Mouse (Mus musculus): ENCODE data around the gene Dnajc30. TPM values are rescaled to one million over a fixed set of nuclear protein-coding genes. Genes with fewer than 3 reads are reported as not detected.
"Not testable (repeated sequence)": the region's sequence is repeated elsewhere in the genome, so short reads cannot be mapped to it uniquely, and the experiment has no call there.

The Dnajc30 gene
- total RNA-seq, 1 experiment from 2014 or later, result 26.2 TPM

- DNase-seq, result no peak
These were observed 372 bp downstream of the Dnajc30 start for GRCm38 (mm10) chr5:135064382-135064766.

DNA sequence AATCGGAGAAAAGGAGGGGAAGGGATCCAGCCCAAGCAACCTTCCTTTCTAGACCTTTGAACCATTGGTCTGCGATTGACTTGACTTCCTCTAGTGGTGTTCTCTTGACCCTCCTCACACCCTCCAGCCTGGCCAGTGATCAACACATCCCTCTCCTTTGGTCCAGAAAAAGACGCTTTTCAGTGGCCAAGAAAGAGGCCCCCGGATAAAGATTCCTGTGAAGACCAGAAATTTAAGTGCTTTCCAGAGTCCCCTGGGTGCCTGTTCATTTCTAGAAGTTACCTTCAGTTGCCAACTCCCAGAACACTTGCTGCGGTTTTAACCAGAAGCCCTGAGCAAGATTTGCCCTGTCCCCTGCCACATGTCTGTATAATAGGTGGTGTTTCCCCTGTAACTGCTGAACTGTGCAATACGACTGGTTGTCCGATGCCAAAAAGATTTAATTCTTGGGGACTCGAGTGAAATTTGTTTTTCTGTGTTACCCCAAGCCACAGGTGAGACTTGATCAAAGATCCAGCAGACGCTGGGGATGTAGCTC is 976 bp downstream of the Dnajc30 start, which contains the start of gene Bud23:
Gene Bud23, minus strand, starts transcription at position 51 of the 538 bp plus-strand sequence.
- not testable (repeated sequence) for DNase-seq

DNA sequence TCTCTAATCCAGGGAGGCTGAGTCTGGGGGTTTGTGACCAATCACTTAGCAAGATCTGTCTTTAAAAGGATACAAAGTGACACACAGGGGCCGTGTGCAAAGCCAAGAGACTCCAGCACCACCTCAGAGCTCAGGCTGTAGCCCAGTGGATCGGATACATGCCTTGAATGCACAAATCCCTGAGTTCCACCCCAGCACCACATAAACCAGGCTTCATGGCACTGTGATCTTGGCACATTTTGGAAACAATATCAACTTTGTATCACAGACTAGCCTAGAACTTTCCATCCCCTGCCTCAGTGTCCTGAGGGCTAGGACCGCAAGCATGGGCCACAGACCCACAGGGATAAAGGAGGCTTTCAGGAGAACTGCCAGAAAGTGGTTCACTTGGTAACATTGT is 2.0 kb downstream of the Dnajc30 start:
- DNase-seq, result no peak

GRCm38 (mm10) chr5:135070448-135070847 is 6.4 kb downstream of the Dnajc30 start:
- no peak for DNase-seq

- DNase-seq, result no peak
These were observed 8.1 kb downstream of the Dnajc30 start for GRCm38 (mm10) chr5:135072061-135072460.

DNA sequence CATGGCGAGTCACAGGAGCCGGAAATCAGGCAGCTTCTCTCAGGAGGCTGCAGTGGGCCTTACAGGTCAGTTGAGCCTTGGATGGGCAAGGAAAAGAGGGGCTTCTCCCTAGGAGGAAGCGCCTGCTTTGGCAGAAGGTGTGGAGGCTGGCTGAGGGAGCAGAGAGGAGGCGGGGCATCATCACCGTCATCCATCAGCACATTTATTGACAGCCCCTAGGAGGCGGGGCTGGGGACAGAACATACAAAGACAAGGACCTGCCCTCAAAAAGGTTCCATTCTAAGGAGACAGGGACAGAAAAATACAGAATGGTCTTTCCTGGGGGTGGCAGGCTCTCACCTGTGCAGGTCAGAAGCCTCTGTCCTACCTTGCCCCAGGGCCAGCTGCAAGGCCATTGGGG is 8.7 kb downstream of the Dnajc30 start:
- DNase-seq, result no peak

GRCm38 (mm10) chr5:135073349-135074150 is 9.5 kb downstream of the Dnajc30 start:
- DNase-seq, result no peak

DNA sequence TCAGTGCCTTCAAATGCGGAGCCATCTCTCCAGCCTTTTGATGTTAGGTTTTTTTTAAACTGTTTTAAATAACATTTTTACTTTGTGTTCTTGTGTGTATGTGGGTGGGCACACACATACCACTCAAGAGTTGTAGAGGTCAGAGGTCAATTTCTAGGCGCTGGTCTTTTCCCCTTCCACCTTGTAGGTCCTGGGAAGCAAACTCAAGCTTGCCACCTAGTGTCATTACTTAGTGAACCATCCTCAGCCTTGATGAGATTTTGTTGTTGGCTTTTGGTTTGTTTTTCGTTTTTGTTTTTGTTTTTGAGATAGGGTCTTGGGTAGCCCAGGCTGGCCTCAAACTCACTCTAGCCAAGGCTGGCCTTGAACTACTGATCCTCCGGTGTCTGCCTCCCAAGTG is 11.7 kb downstream of the Dnajc30 start:
- DNase-seq, result no peak

GRCm38 (mm10) chr5:135076368-135076767 is 12.4 kb downstream of the Dnajc30 start:
- no peak for DNase-seq

DNA sequence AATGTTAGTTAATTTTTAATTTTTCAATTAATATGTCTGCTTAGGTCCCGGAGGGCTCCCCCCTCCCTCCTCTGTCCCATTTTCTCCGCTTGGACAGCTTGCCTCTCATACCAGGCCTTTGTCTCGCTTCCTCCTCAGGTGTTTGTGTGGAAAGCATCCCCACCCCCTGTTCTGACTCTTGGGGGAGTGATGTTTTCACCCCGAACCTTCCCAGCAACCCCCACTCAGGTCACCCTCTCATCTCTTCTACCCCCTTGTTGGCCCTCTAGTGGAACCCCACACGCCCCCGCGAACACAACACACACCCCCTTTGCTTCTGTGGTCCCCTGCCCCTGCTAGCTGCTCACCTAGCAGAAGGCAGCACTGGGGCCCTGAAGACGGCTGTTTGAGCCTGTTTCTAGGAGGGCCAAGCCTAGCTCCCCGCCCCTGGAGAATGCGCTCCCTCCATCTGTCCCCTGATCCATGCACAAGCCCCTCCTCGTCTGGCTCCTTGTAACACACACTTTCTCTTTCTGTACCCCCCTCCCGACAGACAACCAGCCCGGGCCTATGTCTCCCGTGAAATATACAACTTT is 13.0 kb downstream of the Dnajc30 start:
- DNase-seq, result peak; percentile 26

GRCm38 (mm10) chr5:135077564-135078481 is 13.8 kb downstream of the Dnajc30 start, which contains the start of gene Vps37d:
TSS of gene Vps37d (minus strand) at chr5:135078266.
- DNase-seq, result peak; percentile 96

GRCm38 (mm10) chr5:135078482-135078810 is 14.4 kb downstream of the Dnajc30 start:
- DNase-seq, result no peak

DNA sequence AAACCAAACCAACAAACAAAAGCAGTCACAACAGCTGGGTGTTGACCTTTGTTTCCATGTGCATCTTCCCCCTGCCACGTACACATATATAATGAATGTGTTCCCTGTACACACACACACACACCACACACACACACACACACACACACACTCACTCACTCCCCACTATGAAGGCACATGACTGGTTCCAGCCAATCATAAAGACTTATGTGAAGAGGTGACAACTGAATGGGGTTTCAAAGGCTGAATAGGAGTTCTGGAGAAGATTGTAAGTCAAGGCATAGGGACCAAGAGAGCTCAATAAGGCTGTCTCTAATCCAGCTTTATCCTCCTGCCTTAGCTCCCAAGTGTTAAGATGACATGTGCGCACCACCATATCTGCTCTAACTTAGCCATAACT is 15.6 kb downstream of the Dnajc30 start:
- DNase-seq, result no peak

DNA sequence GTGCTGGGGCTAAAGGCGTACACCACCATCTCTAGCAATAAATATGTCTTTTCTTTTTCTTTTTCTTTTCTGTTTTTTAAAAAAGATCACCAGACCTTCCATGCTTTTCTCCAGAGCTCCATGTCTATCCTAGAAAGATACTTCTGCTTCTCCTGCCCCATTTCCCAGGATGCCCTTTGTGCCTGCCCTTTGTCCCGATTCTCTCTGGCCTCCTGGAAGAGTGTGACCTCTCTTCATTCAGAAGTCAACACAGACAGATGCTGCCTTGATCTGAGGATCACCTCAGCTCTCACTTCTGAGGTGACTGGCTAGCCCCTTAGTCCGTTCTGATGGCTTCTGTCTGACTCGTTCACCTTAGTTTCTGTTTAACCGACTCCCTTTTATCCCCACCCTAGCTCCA is 16.5 kb downstream of the Dnajc30 start:
- no peak for DNase-seq

GRCm38 (mm10) chr5:135086871-135087270 is 22.9 kb downstream of the Dnajc30 start:
- DNase-seq, result no peak

DNA sequence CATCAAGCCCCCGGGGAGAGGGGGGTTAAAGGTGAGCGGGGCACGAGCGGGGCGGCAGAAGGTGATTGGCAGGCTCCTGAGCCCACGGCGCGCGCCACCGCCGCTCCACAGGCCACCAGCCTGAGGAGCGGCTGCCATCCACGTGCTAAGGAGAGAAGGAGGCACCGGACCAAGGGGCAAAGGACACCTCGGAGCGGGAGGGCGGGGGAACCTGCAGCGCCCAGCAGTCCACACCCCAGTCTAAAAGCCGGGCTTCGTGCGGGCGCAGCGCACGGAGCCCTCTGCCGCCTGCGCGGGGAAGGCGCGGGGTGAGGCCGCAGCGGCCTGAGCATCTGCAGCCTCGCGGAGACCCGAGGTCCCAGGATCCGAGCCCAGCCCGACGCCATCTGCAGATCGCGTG is 25.7 kb downstream of the Dnajc30 start, which contains the start of gene Mlxipl:
Gene Mlxipl, plus strand, starts transcription at position 238 of the 400 bp plus-strand sequence.
- DNase-seq, result no peak

DNA sequence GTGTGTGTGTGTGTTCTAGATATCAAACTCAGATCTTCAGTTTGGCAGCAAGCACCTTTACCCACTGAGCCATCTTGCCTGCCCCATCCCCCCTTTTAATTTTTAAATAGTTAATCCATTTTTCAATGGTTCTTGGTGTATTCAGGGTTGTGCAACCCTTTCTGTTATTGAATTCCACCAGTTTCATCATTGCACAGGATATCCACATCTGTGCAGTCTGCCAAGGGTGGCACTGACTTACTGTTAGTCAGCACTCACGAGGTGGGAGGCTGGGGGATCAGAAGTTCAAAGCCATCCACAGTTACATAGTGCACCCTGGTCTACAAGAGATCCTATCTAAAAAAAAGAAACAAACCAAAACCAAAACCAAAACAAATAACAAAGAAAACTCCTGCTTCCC is 37.0 kb downstream of the Dnajc30 start:
- DNase-seq, result no peak

DNA sequence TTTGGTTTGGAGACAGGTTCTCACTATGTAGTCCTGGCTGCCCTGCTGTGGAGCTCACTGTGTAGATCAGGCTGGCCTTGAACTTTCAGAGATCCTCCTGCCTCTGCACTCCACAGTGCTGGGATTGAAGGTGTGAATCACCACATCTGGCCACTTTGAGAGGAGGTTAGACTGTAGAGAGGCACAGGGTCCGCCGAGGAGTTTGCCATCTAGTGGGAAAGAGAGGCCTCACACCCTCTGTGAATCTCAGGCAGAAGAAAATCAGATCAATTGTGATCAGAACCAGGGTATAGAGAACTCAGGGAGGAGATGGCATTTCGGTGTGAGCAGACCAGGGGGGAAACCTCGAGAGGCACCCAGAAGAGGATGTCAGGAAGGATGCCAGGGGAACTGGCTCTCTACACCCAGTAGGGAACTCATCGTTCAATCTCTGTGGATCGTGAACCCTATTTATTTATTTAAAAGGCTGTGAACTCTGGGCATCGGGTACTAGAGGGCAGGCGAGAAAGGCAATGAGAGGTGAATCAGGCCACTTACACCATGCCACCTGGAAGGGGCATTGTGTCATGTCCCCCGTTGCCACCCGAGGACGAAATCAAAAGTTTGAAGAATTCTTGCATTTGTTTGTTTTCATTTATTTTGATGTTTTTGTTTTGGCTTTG is 40.1 kb downstream of the Dnajc30 start:
- DNase-seq, result peak; percentile 42

- DNase-seq, result peak; percentile 91
These were observed 42.8 kb downstream of the Dnajc30 start for GRCm38 (mm10) chr5:135106758-135107256.

- DNase-seq, result peak; percentile 93
These were observed 43.8 kb downstream of the Dnajc30 start for GRCm38 (mm10) chr5:135107521-135108501.
